Mouse (Mus musculus) G1E (cell line): ENCODE measurements around the gene Gna12.

Experiments
- CTCF ChIP-seq: IDR thresholded peaks from 2 replicates; pipeline ENCODE4 v1.5.1; 2012; ENCODE audit warnings: low read depth, low read length, inconsistent platforms, mixed read lengths
- GATA1 ChIP-seq: IDR thresholded peaks from 2 replicates; pipeline ENCODE4 v1.6.1; 2012; ENCODE audit warnings: borderline replicate concordance, low read length, inconsistent platforms, mixed read lengths
- GATA2 ChIP-seq: IDR thresholded peaks from 2 replicates; pipeline ENCODE4 v1.6.1; 2012; ENCODE audit warnings: low read depth, low read length, inconsistent platforms, borderline replicate concordance
- POLR2AphosphoS5 ChIP-seq: IDR thresholded peaks from 2 replicates; pipeline ENCODE4 v1.6.1; 2012; ENCODE audit warnings: low read depth, low read length, inconsistent platforms; ENCODE audit not compliant: insufficient replicate concordance
- TAL1 ChIP-seq: conservative IDR thresholded peaks from 2 replicates; pipeline ENCODE4 v1.6.1; 2012; ENCODE audit warnings: low read depth, low read length, inconsistent platforms, mixed read lengths

GRCm38 (mm10) chr5:140723822-140724221 lies 106.4 kb downstream of the Gna12 start, which contains the start of gene Amz1:
- no peak for TF ChIP-seq CTCF
- no peak for TF ChIP-seq GATA1
- TF ChIP-seq GATA2 = no peak
- TF ChIP-seq TAL1 = no peak
- TF ChIP-seq POLR2AphosphoS5 = no peak
